Mouse (Mus musculus): ENCODE measurements around the gene Sult1c2. TPM values are rescaled to one million over a fixed set of nuclear protein-coding genes. Genes with fewer than 3 reads are reported as not detected.
A peak's percentile ranks its signal among the peaks of the same experiment; 100 is the strongest.
"Not testable (repeated sequence)": the region's sequence is repeated elsewhere in the genome, so short reads cannot be mapped to it uniquely, and the experiment has no call there.

The Sult1c2 gene
- 0.77 and 1.1 TPM in 2 replicates for polyA plus RNA-seq (2012; rRNA removed)

- 46% methylated on average over 4 of the region's 4 CpGs for WGBS
- peak; percentile 47 for DNase-seq (ENCODE audit: low read depth, low spot score)
Measured at GRCm38 (mm10) chr17:53846206-53846605, at the start of gene Sult1c2. TSS of gene Sult1c2 (minus strand) at chr17:53846339.

- DNase-seq (ENCODE audit: low read depth, low spot score), result not testable (repeated sequence)
- WGBS, result 75% methylated on average over 7 of the region's 7 CpGs
Measured at GRCm38 (mm10) chr17:53879006-53879675, 33.0 kb upstream of the Sult1c2 start.

DNA sequence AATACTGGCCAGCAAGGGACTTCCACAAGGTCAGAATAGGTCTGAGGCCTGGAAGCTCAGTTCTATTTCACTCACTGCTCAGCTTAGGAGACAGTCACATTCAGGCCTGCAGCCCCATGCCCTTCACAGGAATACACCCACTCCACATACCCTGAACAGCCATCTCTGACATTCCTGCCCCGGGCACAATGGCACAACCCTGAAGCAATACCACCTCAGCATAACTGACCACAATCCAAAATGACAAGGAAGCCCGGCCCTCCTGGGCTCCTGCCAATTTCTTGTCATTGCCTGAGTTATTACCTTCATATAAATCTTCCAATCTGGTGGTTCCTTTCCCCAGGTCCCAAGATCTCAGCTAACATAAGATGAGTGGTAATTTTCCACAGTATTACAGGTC lies 28.3 kb upstream of the Sult1c2 start:
- whole genome bisulfite sequencing, result 32% methylated on average over 2 of the region's 2 CpGs
- peak; percentile 56 for DNase-seq (ENCODE audit: low read depth, low spot score)

GRCm38 (mm10) chr17:53872192-53872591 lies 26.1 kb upstream of the Sult1c2 start:
- no peak for DNase-seq (ENCODE audit: low read depth, low spot score)
- WGBS, result 44% methylated on average over 3 of the region's 3 CpGs

DNA sequence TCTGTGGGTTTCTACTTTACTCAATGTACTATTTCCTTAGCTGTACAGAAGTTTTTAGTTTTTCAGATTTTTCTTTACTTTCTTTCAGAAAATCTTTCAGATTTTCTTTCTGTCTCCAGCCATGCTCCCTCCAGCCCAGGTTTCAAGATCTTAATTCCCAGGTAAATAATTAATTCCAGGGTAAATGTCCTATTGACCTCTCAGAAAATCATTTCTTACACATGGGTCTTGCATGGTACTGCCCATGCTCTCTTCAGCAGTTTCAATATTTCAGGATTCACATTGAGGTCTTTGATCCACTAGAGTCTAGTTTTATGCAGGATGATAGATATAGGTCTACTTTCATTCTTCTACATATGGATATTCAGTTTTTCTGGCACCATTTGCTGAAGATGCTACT lies 23.8 kb upstream of the Sult1c2 start:
- no peak for DNase-seq (ENCODE audit: low read depth, low spot score)

- WGBS, result 31% methylated on average over 6 of the region's 6 CpGs
- no peak for DNase-seq (ENCODE audit: low read depth, low spot score)
Measured at GRCm38 (mm10) chr17:53865260-53865955, 19.3 kb upstream of the Sult1c2 start.

- no peak for DNase-seq (ENCODE audit: low read depth, low spot score)
Measured at GRCm38 (mm10) chr17:53860548-53860947, 14.4 kb upstream of the Sult1c2 start.

DNA sequence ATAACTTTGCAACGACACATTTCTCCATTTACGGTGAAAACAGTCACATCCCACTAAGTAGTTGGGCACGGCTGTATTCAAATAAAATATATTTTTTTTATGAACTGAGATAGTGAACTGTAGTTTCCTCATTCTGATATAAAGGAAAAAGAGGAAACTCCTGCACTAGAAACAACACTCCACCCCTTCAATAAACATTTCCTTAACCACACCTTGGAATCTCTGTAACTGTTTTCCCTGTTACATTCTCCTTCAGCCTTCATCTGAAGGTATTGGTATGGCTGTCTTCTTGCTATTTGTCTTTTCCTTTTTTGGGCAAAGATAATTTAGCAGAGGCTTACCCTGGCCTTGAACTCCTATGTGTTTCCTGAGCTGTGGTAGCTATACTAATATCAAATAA lies 8.9 kb upstream of the Sult1c2 start:
- peak; percentile 51 for DNase-seq (ENCODE audit: low read depth, low spot score)
- WGBS, result 28% methylated on average over 3 of the region's 3 CpGs

- DNase-seq (ENCODE audit: low read depth, low spot score), result peak; percentile 94
- WGBS, result 20% methylated on average over 7 of the region's 7 CpGs
Measured at GRCm38 (mm10) chr17:53845796-53846195, 343 bp downstream of the Sult1c2 start.

GRCm38 (mm10) chr17:53833366-53833765 lies 12.8 kb downstream of the Sult1c2 start:
- no peak for DNase-seq (ENCODE audit: low read depth, low spot score)
- 64% methylated on average over 3 of the region's 3 CpGs for WGBS

DNA sequence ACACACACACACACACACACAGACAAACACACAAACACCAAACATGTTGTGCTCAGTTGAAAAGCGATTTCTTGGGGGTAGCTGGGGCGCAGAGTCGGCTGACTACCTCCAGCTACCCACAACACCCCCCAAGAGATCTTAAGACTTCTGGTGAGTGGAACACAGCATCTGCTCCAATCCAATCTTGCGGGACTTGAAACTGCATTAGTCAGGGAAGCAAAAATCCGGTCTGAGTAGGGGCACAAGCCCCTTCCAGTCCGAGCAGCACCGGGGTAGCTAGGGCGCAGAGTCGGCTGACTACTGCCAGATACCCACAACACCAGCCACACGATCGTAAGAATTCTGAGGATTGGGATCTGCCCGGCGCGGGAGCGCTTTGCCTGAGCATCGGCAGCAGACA lies 42.2 kb downstream of the Sult1c2 start:
- 83% methylated on average over 16 of the region's 16 CpGs for WGBS
- not testable (repeated sequence) for DNase-seq (ENCODE audit: low read depth, low spot score)

GRCm38 (mm10) chr17:53783381-53783780 lies 62.8 kb downstream of the Sult1c2 start:
- DNase-seq (ENCODE audit: low read depth, low spot score), result no peak
- WGBS, result 84% methylated on average over 1 of the region's 1 CpGs

Other genes starting within 250 kb of the Sult1c2 start
- 1.8 and 2.0 TPM in 2 replicates for gene Sgo1, start 157.0 kb downstream of the Sult1c2 start, polyA plus RNA-seq (2012; rRNA removed)
- gene Sult1c1, start 144.3 kb upstream of the Sult1c2 start, polyA plus RNA-seq (2012; rRNA removed), result not detected in 2 replicates

Data from large intestine, adult 2 months (tissue).